Mouse (Mus musculus): ENCODE results near the gene Nhsl2. TPM values are rescaled to one million over a fixed set of nuclear protein-coding genes. Genes with fewer than 3 reads are reported as not detected.

Nhsl2 gene
- total RNA-seq, 1 experiment from 2014 or later: 6.2 TPM

GRCm38 (mm10) chrX:102053371-102053770 lies 204.2 kb downstream of the Nhsl2 start:
- DNase-seq: no peak

DNA sequence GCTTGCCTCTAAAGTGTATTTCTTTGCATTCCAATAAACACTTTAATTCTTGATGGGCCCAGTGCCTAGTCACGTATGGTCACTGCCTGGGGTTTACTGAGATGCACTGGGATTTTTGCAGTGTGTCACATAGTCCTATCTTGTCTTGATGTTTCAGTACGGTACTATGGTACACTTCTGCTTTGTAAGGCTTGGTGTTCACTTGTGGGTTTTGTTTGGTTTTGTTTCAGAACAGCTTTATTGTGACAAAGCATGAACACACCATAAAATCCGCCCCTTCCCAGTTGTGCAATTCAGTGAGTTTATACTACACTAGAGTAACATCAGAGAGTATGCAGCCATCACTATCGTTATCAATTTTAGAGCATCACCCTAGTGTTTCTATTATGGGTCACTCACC lies 204.8 kb downstream of the Nhsl2 start:
- no peak for DNase-seq

GRCm38 (mm10) chrX:102059437-102059836 lies 210.3 kb downstream of the Nhsl2 start:
- no peak for DNase-seq

GRCm38 (mm10) chrX:102060243-102060642 lies 211.1 kb downstream of the Nhsl2 start:
- DNase-seq: no peak

DNA sequence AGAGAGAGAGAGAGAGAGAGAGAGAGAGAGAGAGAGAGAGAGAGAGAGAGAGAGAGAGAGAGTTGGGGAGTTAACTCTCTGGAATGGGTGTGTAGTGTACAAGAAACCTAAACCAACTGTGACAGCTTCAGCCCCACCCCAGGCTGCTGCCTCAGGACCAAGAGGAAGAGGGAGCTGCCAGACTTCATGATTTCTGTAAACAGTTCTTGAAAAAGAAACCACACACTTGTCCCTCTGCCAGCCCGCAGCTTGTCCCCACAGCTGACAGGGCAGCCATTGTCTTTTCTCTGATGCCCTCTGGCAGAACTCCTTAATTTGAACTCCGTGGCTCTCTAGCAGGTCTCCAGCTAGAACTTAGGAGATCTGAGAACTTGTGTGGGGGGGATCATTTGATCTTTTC lies 211.7 kb downstream of the Nhsl2 start:
- DNase-seq: no peak

GRCm38 (mm10) chrX:102064062-102064461 lies 214.9 kb downstream of the Nhsl2 start:
- DNase-seq: no peak

- DNase-seq: no peak
Observed at GRCm38 (mm10) chrX:102065213-102065775, 216.1 kb downstream of the Nhsl2 start.

- DNase-seq: peak; percentile 56
Observed at GRCm38 (mm10) chrX:102066134-102066533, 216.9 kb downstream of the Nhsl2 start.

- no peak for DNase-seq
Observed at GRCm38 (mm10) chrX:102067118-102067517, 217.9 kb downstream of the Nhsl2 start.

DNA sequence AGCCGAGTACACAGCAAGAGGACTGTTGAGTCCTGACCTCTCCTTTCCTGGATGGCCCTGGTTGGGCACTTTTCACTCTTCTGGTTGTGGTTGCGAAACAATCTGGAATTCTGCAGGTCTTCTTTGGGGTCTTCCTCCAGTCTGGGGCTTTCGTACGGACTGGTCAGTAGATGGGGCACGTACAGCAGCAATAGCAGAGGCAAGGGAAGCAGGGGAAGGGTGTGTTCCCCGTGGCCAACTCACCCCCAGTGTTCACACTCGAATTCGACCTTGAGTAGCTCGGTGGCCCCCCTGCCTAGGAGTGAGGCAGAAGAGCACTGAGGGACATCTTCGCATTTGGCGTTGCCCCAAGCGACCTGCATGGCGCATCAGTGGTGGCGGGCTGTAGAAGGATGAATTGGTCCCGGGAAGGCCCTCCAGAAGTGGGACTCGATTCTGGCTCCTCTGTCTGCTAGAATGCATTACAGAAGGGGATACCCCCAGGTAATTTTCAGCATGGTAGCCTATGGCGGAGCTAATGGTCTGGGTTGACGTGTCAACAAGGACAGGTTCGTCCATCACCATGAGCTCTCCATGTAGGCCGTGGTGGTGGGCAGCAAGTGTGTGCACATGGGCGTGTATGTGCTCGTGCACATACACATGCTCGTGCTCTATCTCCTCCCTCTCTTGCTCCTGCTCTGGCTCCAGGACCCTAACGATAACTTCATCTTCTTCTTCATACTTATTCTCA lies 219.8 kb downstream of the Nhsl2 start:
- DNase-seq: no peak

DNA sequence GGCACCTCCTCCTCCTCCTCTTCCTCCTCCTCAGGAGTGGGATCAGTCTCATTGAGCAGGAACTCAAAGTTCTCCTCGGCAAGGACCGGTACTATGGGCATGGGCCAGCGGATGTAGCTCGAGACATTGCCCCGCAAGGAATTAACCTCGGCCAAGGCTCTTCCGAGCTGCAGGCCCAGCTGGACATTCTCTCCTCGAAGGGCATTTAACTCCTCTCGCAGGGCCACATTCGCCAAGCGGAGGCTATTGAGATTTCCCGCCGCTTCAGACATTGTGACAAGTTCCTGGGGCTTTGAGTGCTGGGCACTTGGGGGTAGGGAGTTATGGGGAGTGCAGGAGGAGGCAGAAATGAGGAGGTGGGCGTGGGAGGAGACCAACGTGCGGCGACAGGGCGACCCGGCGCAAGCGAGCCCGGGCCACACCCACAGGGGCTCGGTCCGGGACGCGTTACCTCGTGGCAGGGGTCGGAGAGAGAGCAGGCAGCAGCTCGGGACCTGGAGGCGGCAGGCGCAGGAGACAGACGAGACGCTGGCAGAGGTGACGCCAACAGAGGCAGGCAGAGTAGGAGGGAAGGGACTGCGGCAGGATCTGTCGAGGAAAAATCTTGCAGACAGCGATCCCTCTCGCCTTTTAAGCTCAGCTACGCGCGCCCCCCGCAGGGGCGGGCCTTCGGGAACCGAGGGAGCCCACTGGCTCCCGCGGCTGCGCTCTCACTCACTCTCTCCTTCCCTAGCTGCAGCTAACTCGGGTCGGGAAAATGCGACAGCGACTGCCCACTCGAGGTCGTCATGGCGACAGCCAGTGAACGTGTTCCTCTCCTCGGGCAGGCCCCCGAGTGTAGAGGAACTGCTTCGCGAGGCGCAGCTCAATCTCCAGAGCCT lies 221.6 kb downstream of the Nhsl2 start, which contains the start of gene Rtl5:
TSS of gene Rtl5 (minus strand) at position 714 of the 881 bp plus-strand sequence.
- peak; percentile 78 for DNase-seq

GRCm38 (mm10) chrX:102071517-102071916 lies 222.3 kb downstream of the Nhsl2 start:
- no peak for DNase-seq

- no peak for DNase-seq
Observed at GRCm38 (mm10) chrX:102073605-102074325, 224.6 kb downstream of the Nhsl2 start.

DNA sequence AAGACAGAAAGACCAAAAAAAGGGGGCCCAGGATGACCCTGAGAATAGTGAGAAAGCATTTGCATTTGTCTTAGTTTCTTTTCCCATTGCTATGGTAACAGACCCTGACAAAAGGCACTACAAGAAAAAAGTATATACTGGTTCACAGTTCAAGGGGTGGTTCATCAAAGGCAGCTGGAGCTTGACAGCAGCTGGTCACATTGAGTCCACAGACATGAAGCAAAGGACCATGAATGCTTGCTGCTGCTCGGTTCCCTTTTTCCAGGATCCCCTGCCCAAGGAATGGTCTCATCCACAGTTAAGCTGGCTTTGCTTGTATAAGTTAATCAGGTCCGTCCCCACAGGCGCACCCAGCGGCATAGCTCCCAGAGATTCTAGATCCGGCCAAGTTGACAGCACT lies 225.2 kb downstream of the Nhsl2 start:
- DNase-seq: no peak

- no peak for DNase-seq
Observed at GRCm38 (mm10) chrX:102075158-102075557, 226.0 kb downstream of the Nhsl2 start.

- DNase-seq: no peak
Observed at GRCm38 (mm10) chrX:102076886-102077765, 227.9 kb downstream of the Nhsl2 start.

DNA sequence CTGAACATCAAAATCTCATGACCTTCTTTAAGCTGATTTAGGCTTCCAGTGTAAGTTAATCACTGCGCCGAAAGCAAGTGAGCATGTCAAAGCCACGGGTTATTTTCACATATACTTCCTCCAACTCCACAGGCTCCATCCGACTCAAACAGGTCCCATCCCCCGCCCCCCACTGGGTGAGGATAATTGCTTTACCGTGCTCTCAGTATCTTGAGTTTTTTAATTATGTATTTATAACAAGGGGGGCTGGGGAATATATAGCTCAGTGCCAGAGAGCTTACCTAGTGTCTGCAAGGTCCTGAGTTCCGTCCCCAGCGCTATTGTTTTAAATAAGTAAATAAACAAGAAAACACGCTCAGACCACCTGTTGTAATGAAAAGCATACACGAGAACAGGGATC lies 231.9 kb downstream of the Nhsl2 start:
- DNase-seq: no peak

- no peak for DNase-seq
Observed at GRCm38 (mm10) chrX:102081573-102082279, 232.5 kb downstream of the Nhsl2 start.

- no peak for DNase-seq
Observed at GRCm38 (mm10) chrX:102082340-102082739, 233.2 kb downstream of the Nhsl2 start.

DNA sequence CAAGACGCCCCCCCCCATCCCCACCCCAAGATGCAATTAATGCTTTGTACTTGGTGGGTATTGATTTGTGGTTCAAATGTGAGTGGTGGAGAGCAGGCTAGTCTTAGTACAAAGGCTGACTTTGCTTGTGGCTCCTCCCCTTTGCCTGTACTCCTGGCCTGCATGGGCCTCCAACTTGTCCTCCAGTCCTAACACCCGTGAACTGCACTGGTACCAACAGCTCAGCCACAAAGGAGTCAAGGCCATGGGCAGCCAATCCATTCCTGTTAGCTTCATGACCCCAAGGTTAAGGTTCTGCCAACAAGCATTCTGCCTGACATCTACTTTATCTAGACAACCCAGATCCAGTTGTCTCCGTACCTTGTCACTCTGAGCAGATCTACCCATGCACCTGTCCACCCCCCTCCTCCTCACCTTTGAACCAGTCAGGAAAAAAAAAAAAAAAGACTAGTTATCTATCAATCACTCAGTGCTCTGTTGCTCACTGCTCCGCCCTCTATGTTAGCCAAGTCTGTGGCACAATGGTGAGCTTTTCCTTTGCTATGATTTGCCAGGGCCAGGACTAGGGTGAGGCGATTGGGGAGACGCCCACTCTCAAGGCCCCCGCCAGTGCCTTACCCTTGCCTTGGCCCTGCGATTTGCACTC lies 236.7 kb downstream of the Nhsl2 start:
- no peak for DNase-seq
